Mouse (Mus musculus) forebrain, embryonic 13.5 days (tissue): ENCODE results near the gene C3ar1. TPM values are rescaled to one million over a fixed set of nuclear protein-coding genes. Genes with fewer than 3 reads are reported as not detected.

ENCODE experiments used
- ATAC-seq: fragments of 200-750 bp; cut with Nextera tagmentation; 2 replicates; pipeline ENCODE4 v1.8.0; 2017
- H3K27ac ChIP-seq: fragments of 300-500 bp; sonication (generic); 2 replicates; pipeline ENCODE4 v1.5.1; 2015; ENCODE audit warnings: inconsistent platforms, mild to moderate bottlenecking, moderate library complexity
- H3K27me3 ChIP-seq: fragments of 300-500 bp; sonication (generic); 2 replicates; pipeline ENCODE4 v1.6.1; 2015; ENCODE audit warnings: mild to moderate bottlenecking, inconsistent platforms
- H3K36me3 ChIP-seq: fragments of 300-500 bp; sonication (generic); 2 replicates; pipeline ENCODE4 v1.6.1; 2015; ENCODE audit warnings: mild to moderate bottlenecking, inconsistent platforms; ENCODE audit not compliant: poor library complexity, severe bottlenecking
- H3K4me1 ChIP-seq: fragments of 300-500 bp; sonication (generic); 2 replicates; pipeline ENCODE4 v1.6.1; 2015; ENCODE audit warnings: inconsistent platforms
- H3K4me2 ChIP-seq: fragments of 300-500 bp; sonication (generic); 2 replicates; pipeline ENCODE4 v1.6.1; 2015; ENCODE audit warnings: inconsistent platforms, mild to moderate bottlenecking, moderate library complexity
- H3K4me3 ChIP-seq: fragments of 300-500 bp; sonication (generic); 2 replicates; pipeline ENCODE4 v1.5.1; 2015; ENCODE audit warnings: mild to moderate bottlenecking, inconsistent platforms
- H3K9ac ChIP-seq: fragments of 300-500 bp; sonication (generic); 2 replicates; pipeline ENCODE4 v1.6.1; 2015; ENCODE audit warnings: mild to moderate bottlenecking, inconsistent platforms
- H3K9me3 ChIP-seq: fragments of 300-500 bp; sonication (generic); replicated peaks from 2 replicates; pipeline ENCODE4 v1.6.1; 2016; ENCODE audit warnings: inconsistent platforms
- WGBS: fragments of 180-500 bp; shearing (Covaris S2); methylation state at CpG from one replicate; pipeline ENCODE4 v1.1.7; 2015; 5-methylcytosine and 5-hydroxymethylcytosine counted together
- microRNA-seq: library from miRNA; unstranded; fragments of <30 nt; microRNA quantifications from one replicate; pipeline ENCODE4, GENCODE M21; 2016
- polyA plus RNA-seq: library from polyadenylated mRNA; unstranded; fragments of >200 nt; fragmentation: Nextera tagmentation; extraction: Ambion mirVana; gene quantifications from 2 replicates; pipeline ENCODE4 v1.2.1, GENCODE M21; 2015

Gene C3ar1
- polyA plus RNA-seq, 1 experiment from 2014 or later, result 0.58 TPM

DNA sequence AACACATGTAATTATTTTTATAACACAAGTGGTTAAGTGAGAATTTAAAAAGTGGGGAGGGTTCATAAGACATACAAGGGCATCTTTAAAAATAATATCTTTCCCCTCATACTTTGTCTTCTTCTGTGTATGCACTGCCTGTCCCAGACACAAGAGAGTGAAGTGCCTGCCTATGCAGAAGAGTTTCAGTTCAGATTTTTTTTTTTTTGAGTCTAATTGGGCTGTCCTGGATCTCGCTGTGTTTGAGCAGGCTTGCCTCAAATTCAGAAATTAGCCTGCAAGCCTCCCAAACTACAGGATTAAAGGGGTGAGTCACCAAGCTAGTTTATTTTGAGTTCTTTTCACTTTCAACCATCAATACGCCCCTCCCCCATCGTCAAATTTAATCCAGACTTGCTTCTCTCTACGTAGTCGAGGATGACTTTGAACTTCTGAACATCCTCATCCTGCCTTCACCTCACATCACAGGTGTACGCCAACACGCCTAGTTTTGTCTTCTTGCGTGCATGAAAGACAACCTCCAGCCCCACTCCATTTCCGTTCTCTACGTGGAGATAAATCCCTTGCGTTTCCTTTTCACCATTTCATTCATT is 45.8 kb downstream of the C3ar1 start:
- Histone ChIP-seq H3K36me3 (no peaks in the 10 kb centered on the region), H3K4me2 (peak overlapping the region; percentile 70), H3K9me3 (no peaks in the 10 kb centered on the region), H3K4me1 (peaks cover 12% of the 10 kb centered on the region), H3K27me3 (no peaks in the 10 kb centered on the region), H3K9ac (peak overlapping the region; percentile 58), H3K27ac (peak overlapping the region; percentile 98), H3K4me3 (peak overlapping the region; percentile 65)
- 1% methylated on average over 11 of the region's 11 CpGs for WGBS
- no peak; the same call in 1 of the 2 replicates for ATAC-seq

- no peak overlapping the region for H3K27ac ChIP-seq
- ATAC-seq, result no peak; the same call in 1 of the 2 replicates
- H3K27me3 ChIP-seq, result peaks cover 25% of the 10 kb centered on the region
- no peaks in the 10 kb centered on the region for H3K36me3 ChIP-seq
- peaks cover 13% of the 10 kb centered on the region for H3K4me1 ChIP-seq
- no peak overlapping the region for H3K4me2 ChIP-seq
- H3K9ac ChIP-seq, result no peak overlapping the region
- WGBS, result 29% methylated on average over 5 of the region's 5 CpGs
- no peak overlapping the region for H3K4me3 ChIP-seq
- H3K9me3 ChIP-seq, result no peaks in the 10 kb centered on the region
These were observed 51.5 kb downstream of the C3ar1 start for GRCm38 (mm10) chr6:122804418-122804817.

DNA sequence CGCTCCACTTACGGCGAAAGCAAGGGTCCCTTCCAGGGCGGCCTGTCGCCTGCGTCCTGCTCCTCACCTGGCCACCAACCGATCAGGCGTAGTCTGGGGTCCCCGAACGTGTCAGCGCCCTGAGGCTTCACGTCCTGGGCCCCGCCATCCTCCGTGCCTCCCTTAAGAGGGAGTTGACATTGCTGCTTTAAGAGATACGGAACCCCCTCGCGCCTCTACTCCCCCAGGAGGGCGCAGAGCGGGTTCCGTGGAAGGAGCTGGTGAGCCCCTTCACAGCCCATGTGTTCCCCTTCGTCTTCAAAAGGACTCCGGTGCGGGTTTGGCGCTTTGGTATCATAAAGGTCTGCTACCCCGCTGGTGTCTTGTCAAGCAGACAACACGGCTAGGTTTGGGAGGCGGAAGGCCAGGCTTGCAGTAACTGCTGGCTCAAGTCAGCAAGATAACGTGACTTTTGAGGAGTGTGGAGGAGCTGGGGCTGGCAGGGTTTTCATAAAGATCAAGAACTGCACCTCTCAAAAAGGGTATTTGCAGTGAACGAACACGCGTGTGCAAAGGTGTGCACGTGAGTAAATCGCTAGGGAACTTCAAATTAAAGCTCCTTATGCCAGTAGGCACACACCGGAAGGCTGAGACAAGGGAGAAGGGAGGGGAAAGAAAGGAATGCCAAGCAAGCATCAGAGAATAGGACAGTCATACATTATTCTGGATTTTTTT is 54.0 kb downstream of the C3ar1 start:
- H3K27ac ChIP-seq, result no peak overlapping the region
- 3% methylated on average over 34 of the region's 34 CpGs for WGBS

DNA sequence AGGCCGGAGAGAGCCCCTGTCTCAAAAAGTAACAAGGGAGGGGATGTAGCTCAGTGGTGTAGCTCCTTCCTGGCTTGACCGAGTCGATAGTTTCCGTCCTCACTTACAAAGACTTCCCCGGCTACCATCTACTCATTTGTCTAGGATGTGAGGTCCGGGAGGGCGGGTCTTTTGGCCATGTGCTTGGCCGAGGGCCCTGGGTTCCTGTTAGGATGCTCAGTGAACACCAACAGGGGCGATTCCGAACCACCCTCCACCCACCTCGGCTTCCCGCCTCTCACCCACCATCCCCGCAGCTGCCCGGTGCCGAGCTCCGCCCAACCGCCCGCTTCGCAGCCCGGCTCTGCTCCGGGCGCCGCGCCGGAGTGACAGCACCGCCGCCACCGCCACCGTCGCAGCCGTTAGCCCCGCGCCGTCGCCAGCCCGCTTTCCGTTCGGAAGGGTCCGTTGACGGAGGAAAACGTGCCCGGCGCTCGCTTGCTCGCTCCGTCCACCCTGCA is 54.6 kb downstream of the C3ar1 start, which contains the start of gene Slc2a3:
Gene Slc2a3 (minus strand): TSS at position 340 of the 500 bp plus-strand sequence.
- Histone ChIP-seq H3K36me3 (no peaks in the 10 kb centered on the region), H3K9ac (peak within 1 kb of the TSS; percentile 72), H3K4me3 (peak within 1 kb of the TSS; percentile 51), H3K4me1 (peaks cover 13% of the 10 kb centered on the region), H3K27ac (no peak within 1 kb of the TSS), H3K4me2 (peak within 1 kb of the TSS; percentile 90), H3K9me3 (no peaks in the 10 kb centered on the region), H3K27me3 (peaks cover 25% of the 10 kb centered on the region)
- under 1% methylated on average over 46 of the region's 46 CpGs for WGBS
- peak; percentile 81 for ATAC-seq

More for the DNA sequence above, 54.0 kb downstream of the C3ar1 start:
- Histone ChIP-seq H3K27me3 (peaks cover 25% of the 10 kb centered on the region), H3K4me3 (peak overlapping the region; percentile 51), H3K9me3 (no peaks in the 10 kb centered on the region), H3K36me3 (no peaks in the 10 kb centered on the region), H3K9ac (peak overlapping the region; percentile 72), H3K4me2 (peak overlapping the region; percentile 90), H3K4me1 (peaks cover 13% of the 10 kb centered on the region)
- ATAC-seq, result peak; percentile 74

- Histone ChIP-seq H3K27ac (no peak overlapping the region), H3K27me3 (peaks cover 25% of the 10 kb centered on the region), H3K9me3 (no peaks in the 10 kb centered on the region), H3K36me3 (no peaks in the 10 kb centered on the region), H3K4me2 (peak overlapping the region; percentile 90), H3K4me3 (peak overlapping the region; percentile 51), H3K9ac (peak overlapping the region; percentile 37; the same call in 1 of the 2 replicates), H3K4me1 (peaks cover 13% of the 10 kb centered on the region)
- ATAC-seq, result no peak
- 38% methylated on average over 10 of the region's 10 CpGs for WGBS
These were observed 55.2 kb downstream of the C3ar1 start for GRCm38 (mm10) chr6:122800640-122801300.

Small RNA genes within 50 kb of the gene (microRNA-seq; reads per million reads assigned to microRNA genes)
- not detected for gene Mir7231

Other genes starting within 250 kb of the C3ar1 start
- gene Gdf3, start 246.1 kb downstream of the C3ar1 start, polyA plus RNA-seq, result not detected in 2 replicates
- not detected in 2 replicates for gene Dppa3, start 229.8 kb downstream of the C3ar1 start, polyA plus RNA-seq
- 0.18 and 0.23 TPM in 2 replicates for gene Nanog, start 148.7 kb downstream of the C3ar1 start, polyA plus RNA-seq
- 9.3 and 12.5 TPM in 2 replicates for gene Slc2a3, start 54.5 kb downstream of the C3ar1 start, polyA plus RNA-seq
- 4.4 and 4.5 TPM in 2 replicates for gene Foxj2, start 36.2 kb downstream of the C3ar1 start, polyA plus RNA-seq
- gene Necap1, start 18.3 kb upstream of the C3ar1 start, polyA plus RNA-seq, result 85.5 and 86.7 TPM in 2 replicates
- 0.52 and 0.55 TPM in 2 replicates for gene Clec4a1, start 65.7 kb upstream of the C3ar1 start, polyA plus RNA-seq
- gene Clec4a3, start 96.4 kb upstream of the C3ar1 start, polyA plus RNA-seq, result 0.58 TPM in 1 of 2 replicates, not detected in the other
- not detected in 2 replicates for gene Clec4a4, start 134.2 kb upstream of the C3ar1 start, polyA plus RNA-seq
- gene Clec4b1, start 193.8 kb upstream of the C3ar1 start, polyA plus RNA-seq, result not detected in 2 replicates